Mouse (Mus musculus): ENCODE measurements around the gene Gm49601. TPM values are rescaled to one million over a fixed set of nuclear protein-coding genes. Genes with fewer than 3 reads are reported as not detected.

Gm49601 gene
- polyA plus RNA-seq (2014; fragmentation: Illumina TruSeq; extraction: RNeasy Lipid Tissue Mini Kit (QIAGEN cat#74804)), result 0.83 TPM

GRCm38 (mm10) chr16:18626376-18626878, at the start of gene Gm49601:
Gene Gm49601, minus strand, starts transcription at chr16:18626427.

GRCm38 (mm10) chr16:18629390-18630231, 3.4 kb upstream of the Gm49601 start, which contains the start of gene Sept5:
Gene Sept5, minus strand, starts transcription at chr16:18629954.

GRCm38 (mm10) chr16:18622019-18622418, 4.2 kb downstream of the Gm49601 start, which contains the start of gene Gp1bb:
Gene Gp1bb, minus strand, starts transcription at chr16:18622403.

GRCm38 (mm10) chr16:18589804-18590790, 36.1 kb downstream of the Gm49601 start, which contains the start of gene Tbx1:
Gene Tbx1, minus strand, starts transcription at chr16:18590671.

Other genes with a start within 250 kb of the Gm49601 start
- 1.6 TPM for gene Txnrd2, start 200.0 kb downstream of the Gm49601 start, polyA plus RNA-seq (2014; fragmentation: Illumina TruSeq; extraction: RNeasy Lipid Tissue Mini Kit (QIAGEN cat#74804))
- gene Comt, start 199.6 kb downstream of the Gm49601 start, polyA plus RNA-seq (2014; fragmentation: Illumina TruSeq; extraction: RNeasy Lipid Tissue Mini Kit (QIAGEN cat#74804)), result 4.8 TPM
- gene Gnb1l, start 127.7 kb downstream of the Gm49601 start, polyA plus RNA-seq (2014; fragmentation: Illumina TruSeq; extraction: RNeasy Lipid Tissue Mini Kit (QIAGEN cat#74804)), result 1.1 TPM
- gene Rtl10, start 127.5 kb downstream of the Gm49601 start, polyA plus RNA-seq (2014; fragmentation: Illumina TruSeq; extraction: RNeasy Lipid Tissue Mini Kit (QIAGEN cat#74804)), result not detected
- gene Tbx1, start 35.8 kb downstream of the Gm49601 start, polyA plus RNA-seq (2014; fragmentation: Illumina TruSeq; extraction: RNeasy Lipid Tissue Mini Kit (QIAGEN cat#74804)), result 0.46 TPM
- gene Gp1bb, start 4.0 kb downstream of the Gm49601 start, polyA plus RNA-seq (2014; fragmentation: Illumina TruSeq; extraction: RNeasy Lipid Tissue Mini Kit (QIAGEN cat#74804)), result not detected
- not detected for gene Sept5, start 3.5 kb upstream of the Gm49601 start, polyA plus RNA-seq (2014; fragmentation: Illumina TruSeq; extraction: RNeasy Lipid Tissue Mini Kit (QIAGEN cat#74804))
- not detected for gene Cldn5, start 150.4 kb upstream of the Gm49601 start, polyA plus RNA-seq (2014; fragmentation: Illumina TruSeq; extraction: RNeasy Lipid Tissue Mini Kit (QIAGEN cat#74804))
- gene Ufd1, start 185.4 kb upstream of the Gm49601 start, polyA plus RNA-seq (2014; fragmentation: Illumina TruSeq; extraction: RNeasy Lipid Tissue Mini Kit (QIAGEN cat#74804)), result 67.2 TPM
- gene Cdc45, start 185.6 kb upstream of the Gm49601 start, polyA plus RNA-seq (2014; fragmentation: Illumina TruSeq; extraction: RNeasy Lipid Tissue Mini Kit (QIAGEN cat#74804)), result 4.6 TPM
- 2.1 TPM for gene 2510002D24Rik, start 210.2 kb upstream of the Gm49601 start, polyA plus RNA-seq (2014; fragmentation: Illumina TruSeq; extraction: RNeasy Lipid Tissue Mini Kit (QIAGEN cat#74804))
- not detected for gene Gm28539, start 210.2 kb upstream of the Gm49601 start, polyA plus RNA-seq (2014; fragmentation: Illumina TruSeq; extraction: RNeasy Lipid Tissue Mini Kit (QIAGEN cat#74804))